Mouse (Mus musculus) duodenum, adult 2 months (tissue): ENCODE data around the gene Aoc1. TPM values are rescaled to one million over a fixed set of nuclear protein-coding genes. Genes with fewer than 3 reads are reported as not detected.

Source experiments
- polyA plus RNA-seq: library from polyadenylated mRNA; depleted of rRNA; stranded (reverse); fragments of >200 nt; gene quantifications from 2 replicates; pipeline ENCODE4 v1.2.3, GENCODE M21; 2012; ENCODE audit warnings: low replicate concordance; rRNA removed

Aoc1 gene
- 152 and 648 TPM in 2 replicates for polyA plus RNA-seq

GRCm38 (mm10) chr6:48872596-48872995 is at the start of gene Aoc1:
Aoc1 (plus strand) TSS chr6:48872896.

GRCm38 (mm10) chr6:48840371-48840969 is 32.2 kb upstream of the Aoc1 start, which contains the start of gene Tmem176a:
Tmem176a (plus strand) TSS chr6:48840919.

GRCm38 (mm10) chr6:48840973-48841625 is 31.6 kb upstream of the Aoc1 start, which contains the start of gene Tmem176b:
Tmem176b (minus strand) TSS chr6:48841496.

GRCm38 (mm10) chr6:48929595-48929994 is 56.9 kb downstream of the Aoc1 start, which contains the start of gene 1600015I10Rik:
1600015I10Rik (plus strand) TSS chr6:48929895.

Other genes starting within 250 kb of the Aoc1 start
- gene AI854703, start 246.1 kb upstream of the Aoc1 start, polyA plus RNA-seq = 0.48 and 0.78 TPM in 2 replicates
- gene Gimap8, start 225.7 kb upstream of the Aoc1 start, polyA plus RNA-seq = 0.27 and 0.54 TPM in 2 replicates
- gene Gimap9, start 196.8 kb upstream of the Aoc1 start, polyA plus RNA-seq = 0.26 and 0.53 TPM in 2 replicates
- 1.3 and 6.1 TPM in 2 replicates for gene Gimap4, start 188.3 kb upstream of the Aoc1 start, polyA plus RNA-seq
- gene Gimap6, start 164.7 kb upstream of the Aoc1 start, polyA plus RNA-seq = 0.92 and 2.6 TPM in 2 replicates
- not detected in 2 replicates for gene Gm28053, start 154.3 kb upstream of the Aoc1 start, polyA plus RNA-seq
- 0.63 and 2.0 TPM in 2 replicates for gene Gimap7, start 154.3 kb upstream of the Aoc1 start, polyA plus RNA-seq
- gene Gimap1, start 133.8 kb upstream of the Aoc1 start, polyA plus RNA-seq = 10.2 and 21.6 TPM in 2 replicates
- 7.1 and 9.2 TPM in 2 replicates for gene Gimap5, start 126.7 kb upstream of the Aoc1 start, polyA plus RNA-seq
- gene Gimap3, start 102.0 kb upstream of the Aoc1 start, polyA plus RNA-seq = 3.7 and 11.7 TPM in 2 replicates
- 106 and 117 TPM in 2 replicates for gene Tmem176a, start 32.0 kb upstream of the Aoc1 start, polyA plus RNA-seq
- gene Tmem176b, start 31.4 kb upstream of the Aoc1 start, polyA plus RNA-seq = 210 and 214 TPM in 2 replicates
- gene 1600015I10Rik, start 57.0 kb downstream of the Aoc1 start, polyA plus RNA-seq = not detected in 2 replicates
- gene Doxl2, start 102.1 kb downstream of the Aoc1 start, polyA plus RNA-seq = not detected in 2 replicates
- not detected in 2 replicates for gene Svs1, start 114.0 kb downstream of the Aoc1 start, polyA plus RNA-seq
- 0.53 and 1.6 TPM in 2 replicates for gene Gpnmb, start 163.7 kb downstream of the Aoc1 start, polyA plus RNA-seq
- 19.1 and 44.3 TPM in 2 replicates for gene Malsu1, start 200.9 kb downstream of the Aoc1 start, polyA plus RNA-seq